Mouse (Mus musculus): ENCODE data around the gene Tmem189. TPM values are rescaled to one million over a fixed set of nuclear protein-coding genes. Genes with fewer than 3 reads are reported as not detected.

Gene Tmem189
- polyA plus RNA-seq, 1 experiment from 2014 or later, result 52.8 TPM

GRCm38 (mm10) chr2:167593551-167594250 lies 95.9 kb downstream of the Tmem189 start:
- no peak overlapping the region for H3K9ac ChIP-seq (ENCODE audit: low read depth, low read length)
- 72% methylated on average over 4 of the region's 4 CpGs for WGBS
- H3K36me3 ChIP-seq (ENCODE audit: control insufficient read depth, insufficient read depth, low read length), result no peaks in the 10 kb centered on the region
- no peaks in the 10 kb centered on the region for H3K27me3 ChIP-seq (ENCODE audit: control insufficient read depth, insufficient read depth, low read length)
- H3K27ac ChIP-seq (ENCODE audit: low read depth, low read length), result peak overlapping the region; percentile 93
- peaks cover 53% of the 10 kb centered on the region for H3K4me1 ChIP-seq (ENCODE audit: control insufficient read depth, insufficient read depth, low read length)
- H3K9me3 ChIP-seq (ENCODE audit: control insufficient read depth, low read length), result no peaks in the 10 kb centered on the region
- H3K4me2 ChIP-seq (replicated peaks; ENCODE audit: low read depth, low read length), result no peak overlapping the region
- ATAC-seq (ENCODE audit: low FRiP score, low TSS enrichment), result no peak
- H3K4me3 ChIP-seq (ENCODE audit: low read length), result no peak overlapping the region

Small RNA genes lying within 50 kb of the gene (microRNA-seq; reads per million reads assigned to microRNA genes)
- gene Gm22355, result not detected

Other genes starting within 250 kb of the Tmem189 start
- gene Rnf114, start 197.2 kb downstream of the Tmem189 start, polyA plus RNA-seq (2014; fragmentation: Nextera tagmentation; extraction: Ambion mirVana), result 79.1 and 98.3 TPM in 2 replicates
- 10.8 and 17.4 TPM in 2 replicates for gene Spata2, start 196.9 kb downstream of the Tmem189 start, polyA plus RNA-seq (2014; fragmentation: Nextera tagmentation; extraction: Ambion mirVana)
- 40.4 and 40.8 TPM in 2 replicates for gene Snai1, start 151.6 kb downstream of the Tmem189 start, polyA plus RNA-seq (2014; fragmentation: Nextera tagmentation; extraction: Ambion mirVana)
- 212 and 283 TPM in 2 replicates for gene Ube2v1, start 57.7 kb downstream of the Tmem189 start, polyA plus RNA-seq (2014; fragmentation: Nextera tagmentation; extraction: Ambion mirVana)
- gene Gm20431, start 28.3 kb downstream of the Tmem189 start, polyA plus RNA-seq (2014; fragmentation: Nextera tagmentation; extraction: Ambion mirVana), result 5.6 and 6.1 TPM in 2 replicates
- 7.7 and 8.3 TPM in 2 replicates for gene Cebpb, start 907 bp downstream of the Tmem189 start, polyA plus RNA-seq (2014; fragmentation: Nextera tagmentation; extraction: Ambion mirVana)
- 42.6 and 53.4 TPM in 2 replicates for gene Ptpn1, start 242.2 kb upstream of the Tmem189 start, polyA plus RNA-seq (2014; fragmentation: Nextera tagmentation; extraction: Ambion mirVana)

Data from kidney, embryonic 14.5 days (tissue).